Mouse (Mus musculus) CD4-positive, CD25-positive, alpha-beta regulatory T cell, adult 4 months (primary cell): ENCODE measurements at regions not wholly inside any gene's neighbourhood (a gene's known extent, or its start where the extent isn't known, plus 50 kb on each side); places are given as distances from the start of the nearest gene placed in this dataset.
"Not testable (repeated sequence)": the region's sequence is repeated elsewhere in the genome, so short reads cannot be mapped to it uniquely, and the experiment has no call there.

Experiments
- ATAC-seq: one replicate; pipeline ENCODE4 v1.8.0; 2017

DNA sequence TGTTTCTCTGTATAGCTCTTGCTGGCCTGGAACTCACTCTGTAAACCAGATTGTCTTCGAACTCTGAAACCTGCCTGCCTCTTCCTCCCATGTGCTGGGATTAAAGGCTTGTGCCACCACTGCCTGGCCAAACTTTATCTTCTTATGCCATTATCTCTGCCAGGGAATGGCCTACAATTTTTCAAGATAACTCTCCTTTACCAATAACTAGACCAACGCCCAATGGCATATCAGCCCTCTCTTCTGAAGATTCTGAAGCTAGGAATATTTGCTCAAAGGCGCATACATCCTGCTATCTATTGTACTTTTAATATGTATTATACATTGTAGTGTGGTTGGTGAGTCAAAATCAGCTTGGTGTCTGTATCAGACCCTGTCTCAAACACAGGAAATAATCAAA lies 235.4 kb upstream of the Cts3 start:
- not testable (repeated sequence) for ATAC-seq

GRCm38 (mm10) chr13:61804168-61804874 lies 234.4 kb upstream of the Cts3 start:
- peak; percentile 96 for ATAC-seq

DNA sequence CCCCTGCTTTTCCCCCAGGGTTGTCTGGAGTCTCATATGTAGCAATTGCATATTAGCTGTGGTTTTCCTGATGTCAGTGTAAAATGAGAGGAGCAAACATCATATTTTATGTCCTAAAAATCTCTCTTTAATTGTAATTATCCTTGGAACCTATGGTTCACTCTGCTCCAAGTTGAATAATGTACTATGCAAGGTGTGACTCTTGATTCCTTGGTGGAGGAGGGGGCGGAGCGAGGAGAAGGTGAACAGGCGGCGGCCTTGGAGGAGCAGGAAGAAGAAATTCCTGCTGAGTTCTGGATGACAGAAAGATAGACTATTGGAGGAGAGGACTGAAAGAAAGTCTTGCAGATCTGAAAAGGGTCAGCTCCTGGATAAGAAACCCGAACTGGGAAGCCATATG lies 233.8 kb upstream of the Cts3 start:
- not testable (repeated sequence) for ATAC-seq

DNA sequence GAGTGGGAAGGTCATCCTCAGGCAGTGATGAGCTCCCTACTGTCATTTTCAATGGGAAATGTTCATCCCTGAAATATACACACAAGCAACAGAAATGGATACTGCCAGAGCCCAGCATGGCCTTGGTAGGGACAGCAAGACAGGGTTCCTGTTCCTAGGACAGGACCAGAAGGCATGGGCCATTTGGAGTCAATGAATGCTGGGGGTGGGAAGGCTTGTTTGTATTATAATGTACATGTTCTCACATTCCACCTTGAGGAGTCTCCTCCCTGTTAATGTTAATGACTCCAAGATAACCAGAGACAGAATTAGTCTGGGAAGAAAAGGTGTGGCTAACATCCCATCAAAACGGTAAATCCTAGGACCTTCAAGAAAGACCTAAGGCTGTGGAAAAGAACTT lies 193.5 kb upstream of the Cts3 start:
- not testable (repeated sequence) for ATAC-seq
